Mouse (Mus musculus): Measurements from ENCODE around the gene Tanc2.

- TF ChIP-seq GATA1 (IDR thresholded peaks at IDR 0.05; ENCODE audit: borderline replicate concordance, low read length) (no peak), FLI1 (IDR thresholded peaks at IDR 0.05; ENCODE audit: low read length) (no peak)
Observed at GRCm38 (mm10) chr11:105558803-105559505, 30.8 kb upstream of the Tanc2 start.

Measured in megakaryocyte, embryonic 14.5 days (primary cell).